Mouse (Mus musculus) R1 (cell line): Measurements from ENCODE around the gene Vkorc1.

Experiments used
- DNase-seq: peaks from one replicate; pipeline ENCODE4 v3.0.0-alpha.2; 2018; ENCODE audit warnings: low read depth, low spot score

Vkorc1 gene

DNA sequence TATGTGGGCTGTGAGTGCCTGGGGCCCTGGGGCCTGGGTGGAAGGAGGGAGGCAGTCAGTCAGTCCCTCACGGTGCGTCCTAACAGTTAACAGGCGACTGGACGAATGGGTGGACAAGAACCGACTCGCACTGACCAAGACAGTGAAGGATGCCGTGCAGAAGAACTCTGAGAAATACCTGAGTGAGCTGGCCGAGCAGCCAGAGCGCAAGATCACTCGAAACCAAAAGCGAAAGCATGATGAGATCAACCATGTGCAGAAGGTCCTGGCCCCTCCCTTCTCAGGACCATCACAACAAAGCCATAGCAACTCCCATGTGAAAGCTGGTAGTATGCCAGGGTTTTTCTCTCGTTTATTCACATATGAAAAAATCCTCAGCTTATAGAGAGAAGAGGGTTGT, 19.9 kb upstream of the Vkorc1 start:
- DNase-seq: no peak

DNA sequence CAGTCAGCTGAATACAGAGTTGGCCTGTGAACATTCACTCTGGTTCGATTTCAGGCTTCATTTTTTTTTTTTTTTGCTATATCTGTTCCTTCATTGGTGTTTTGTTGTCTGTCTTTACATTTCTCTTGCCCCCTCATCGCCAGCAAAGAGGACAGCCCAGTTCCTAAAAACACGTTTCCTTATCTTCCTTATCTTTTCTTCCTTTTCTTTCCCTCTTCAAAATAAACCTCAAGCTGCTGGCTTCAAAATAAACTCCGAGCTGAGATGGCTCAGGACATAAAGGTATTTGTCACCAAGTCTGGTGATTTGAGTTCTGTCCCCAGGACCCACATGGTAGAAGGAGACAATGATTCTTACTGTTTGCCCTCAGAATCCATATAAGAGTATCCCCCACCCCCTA, 17.5 kb upstream of the Vkorc1 start:
- DNase-seq: no peak

GRCm38 (mm10) chr7:127912190-127912871, 16.9 kb upstream of the Vkorc1 start, which contains the start of gene Kat8:
TSS of gene Kat8 (plus strand) at chr7:127912516.
- peak; percentile 97 for DNase-seq

DNA sequence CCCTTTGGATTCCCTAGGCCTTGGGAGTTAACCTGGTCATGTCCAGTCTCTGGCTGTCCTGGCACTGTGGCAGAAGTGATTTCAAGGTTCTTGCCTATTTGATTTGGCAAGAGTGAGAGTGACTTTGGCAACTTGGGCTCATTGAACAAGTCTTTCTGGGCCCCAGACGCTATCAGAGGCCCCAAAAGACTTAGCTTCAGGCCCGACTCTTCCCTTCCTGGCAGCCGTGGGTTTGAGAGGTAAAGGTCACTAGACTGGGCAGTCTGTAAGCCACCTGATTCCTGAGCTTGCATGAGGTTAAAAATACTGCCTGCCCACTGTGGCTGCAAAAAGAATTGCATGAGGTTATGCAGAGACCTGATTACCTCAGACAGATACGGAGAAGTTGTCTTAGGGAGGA, 13.2 kb upstream of the Vkorc1 start:
- DNase-seq: no peak

- no peak for DNase-seq
Observed at GRCm38 (mm10) chr7:127907939-127908338, 12.5 kb upstream of the Vkorc1 start.

- DNase-seq: peak; percentile 91
Observed at GRCm38 (mm10) chr7:127903971-127904796, 8.8 kb upstream of the Vkorc1 start, which contains the start of gene Bckdk. TSS of gene Bckdk (plus strand) at chr7:127904082.

- DNase-seq: no peak
Observed at GRCm38 (mm10) chr7:127901772-127902171, 6.4 kb upstream of the Vkorc1 start.

GRCm38 (mm10) chr7:127899997-127900396, 4.6 kb upstream of the Vkorc1 start:
- no peak for DNase-seq

- DNase-seq: peak; percentile 82
Observed at GRCm38 (mm10) chr7:127898179-127898956, 3.0 kb upstream of the Vkorc1 start.

DNA sequence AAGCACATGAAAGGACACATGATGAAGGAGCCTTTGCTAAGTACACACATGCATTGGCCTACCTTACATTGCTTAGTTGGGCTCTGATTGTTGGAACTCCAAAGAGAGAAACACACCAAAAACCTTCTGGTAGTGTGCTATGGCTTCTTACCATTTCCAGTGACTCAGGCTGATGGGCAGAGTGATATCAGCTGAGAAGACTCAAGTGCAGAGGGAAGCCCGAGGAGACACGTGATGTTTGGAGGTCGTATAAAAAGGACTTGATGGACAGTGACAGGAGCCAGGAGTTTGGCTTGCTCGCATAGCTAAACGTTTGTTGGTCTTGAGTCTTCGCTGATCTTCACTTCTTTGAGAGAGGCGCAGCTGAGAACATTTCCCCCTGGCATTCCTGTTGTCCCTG, 2.1 kb upstream of the Vkorc1 start:
- DNase-seq: no peak

GRCm38 (mm10) chr7:127896384-127896783, 967 bp upstream of the Vkorc1 start:
- peak; percentile 89 for DNase-seq

- peak; percentile 21 for DNase-seq
Observed at GRCm38 (mm10) chr7:127895891-127896290, 474 bp upstream of the Vkorc1 start.

- no peak for DNase-seq
Observed at GRCm38 (mm10) chr7:127894480-127894879, 937 bp downstream of the Vkorc1 start.

- no peak for DNase-seq
Observed at GRCm38 (mm10) chr7:127890798-127891197, 4.6 kb downstream of the Vkorc1 start, which contains the start of gene Prss53. TSS of gene Prss53 (minus strand) at chr7:127890970.

GRCm38 (mm10) chr7:127888821-127889220, 6.6 kb downstream of the Vkorc1 start:
- DNase-seq: no peak

DNA sequence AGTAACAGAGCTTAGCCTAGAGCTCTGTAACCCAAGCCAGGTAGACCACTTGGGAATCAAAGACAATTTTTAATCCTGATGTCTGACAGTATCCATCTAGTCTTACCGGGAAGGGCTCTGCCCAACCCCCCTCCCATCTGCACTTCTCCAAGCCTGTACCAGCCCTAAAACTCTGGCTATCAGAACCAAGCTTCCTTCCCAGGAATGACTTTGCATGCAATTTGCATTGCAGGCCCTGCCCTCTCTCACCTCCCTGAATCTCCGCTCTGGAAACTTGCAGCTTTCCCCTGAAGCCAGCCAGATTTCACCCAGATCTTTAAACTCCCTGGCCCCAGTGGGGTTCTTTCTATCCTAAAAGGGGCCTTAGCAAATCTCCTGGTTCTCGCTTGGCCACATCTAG, 7.6 kb downstream of the Vkorc1 start:
- DNase-seq: peak; percentile 54

DNA sequence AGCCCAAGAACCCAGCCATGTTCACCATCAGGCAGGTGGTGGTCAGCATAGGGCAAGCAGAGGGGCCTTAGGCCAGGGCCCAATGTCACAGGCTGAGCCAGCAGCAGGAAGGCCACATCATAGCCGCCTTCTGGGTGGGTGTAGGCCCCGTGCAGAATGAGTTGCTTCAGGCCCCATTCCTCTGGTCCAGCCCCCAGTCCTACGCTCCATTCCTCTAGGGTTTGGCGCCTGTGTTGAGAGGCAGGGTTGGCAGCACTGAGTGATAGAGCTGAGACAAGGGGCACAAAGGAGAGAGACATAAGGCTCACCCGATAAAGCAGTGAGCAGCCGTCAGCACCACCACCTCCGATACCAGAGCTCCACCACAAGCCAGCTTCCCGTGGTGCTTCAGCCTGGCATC, 8.2 kb downstream of the Vkorc1 start:
- DNase-seq: no peak

DNA sequence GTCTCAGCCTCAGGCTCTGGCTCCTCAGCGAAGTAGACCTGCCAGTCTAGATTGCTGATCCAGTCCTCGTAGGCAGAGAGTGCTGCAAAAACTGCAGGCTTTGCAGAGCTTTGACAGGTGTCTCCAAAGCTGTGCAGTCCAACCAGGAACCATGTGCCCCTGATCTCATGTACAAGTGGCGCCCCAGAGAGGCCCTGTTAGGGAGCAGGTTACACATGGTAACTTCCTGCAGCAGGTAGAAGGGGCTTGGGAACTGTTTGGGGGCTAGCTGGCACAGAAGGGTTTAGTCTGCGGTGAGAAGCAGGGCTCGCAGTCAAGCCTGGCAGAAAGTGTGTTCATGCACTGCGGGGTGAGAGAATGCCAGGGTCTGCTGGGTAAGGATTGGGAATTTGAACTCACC, 8.9 kb downstream of the Vkorc1 start:
- no peak for DNase-seq

DNA sequence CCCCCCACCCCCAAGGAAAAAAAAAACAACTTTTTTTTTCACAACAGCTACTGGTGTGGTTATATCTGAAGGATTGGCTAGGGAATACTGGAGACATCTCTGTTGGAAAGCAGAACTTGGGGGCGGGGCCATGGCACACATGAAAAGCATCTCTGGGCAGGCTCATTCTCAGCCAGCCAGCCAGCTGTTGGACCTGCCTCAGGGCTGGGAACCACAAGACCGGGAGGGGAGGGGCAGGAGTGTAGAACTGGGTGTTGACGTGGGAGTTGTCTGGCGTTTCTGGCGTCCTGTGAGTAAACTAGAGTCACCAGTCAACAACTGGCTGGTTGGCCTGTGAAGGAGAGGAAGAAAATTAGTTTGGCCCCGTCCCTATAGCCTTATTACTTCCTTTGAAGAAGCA, 9.5 kb downstream of the Vkorc1 start:
- DNase-seq: peak; percentile 79

DNA sequence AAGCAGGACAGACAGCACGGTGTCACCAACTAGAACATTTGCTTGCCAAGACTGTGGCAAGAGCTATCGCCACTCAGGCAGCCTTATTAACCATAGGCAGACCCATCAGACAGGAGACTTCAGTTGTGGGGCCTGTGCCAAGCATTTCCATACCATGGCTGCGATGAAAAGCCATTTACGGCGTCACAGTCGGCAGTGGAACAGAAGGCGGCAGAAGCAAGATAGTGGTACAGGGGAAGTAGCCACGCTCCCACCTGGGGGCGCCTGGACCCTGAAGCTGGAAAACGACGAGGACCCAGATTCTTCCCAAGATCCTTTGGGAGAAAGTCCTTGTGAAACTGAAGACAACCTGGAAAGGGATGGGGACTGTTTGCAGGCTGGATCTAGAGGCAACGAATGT, 15.0 kb downstream of the Vkorc1 start:
- DNase-seq: no peak

DNA sequence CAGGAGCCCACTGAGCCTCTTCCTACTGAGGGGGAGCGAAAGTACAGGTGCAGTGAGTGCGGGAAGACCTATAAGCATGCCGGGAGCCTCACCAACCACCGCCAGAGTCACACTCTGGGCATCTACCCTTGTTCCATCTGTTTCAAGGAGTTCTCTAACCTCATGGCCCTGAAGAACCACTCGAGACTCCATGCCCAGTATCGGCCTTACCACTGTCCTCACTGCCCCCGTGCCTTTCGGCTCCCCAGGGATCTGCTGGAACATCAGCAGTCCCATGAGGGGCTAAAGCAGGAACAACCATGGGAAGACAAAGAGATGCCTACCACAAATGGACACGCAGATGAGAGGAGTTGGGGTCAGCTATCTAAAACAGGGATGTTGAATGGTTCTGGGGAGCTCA, 16.1 kb downstream of the Vkorc1 start:
- no peak for DNase-seq
